Mouse (Mus musculus): ENCODE data around the gene Olfr228.
A peak's percentile ranks its signal among the peaks of the same experiment; 100 is the strongest.
"Not testable (repeated sequence)": the region's sequence is repeated elsewhere in the genome, so short reads cannot be mapped to it uniquely, and the experiment has no call there.

The Olfr228 gene

GRCm38 (mm10) chr2:86487286-86487685, at the start of gene Olfr228:
Olfr228 (minus strand) TSS chr2:86487386.
- DNase-seq, result no peak

GRCm38 (mm10) chr2:86530991-86531390, 43.8 kb upstream of the Olfr228 start:
- DNase-seq, result no peak

DNA sequence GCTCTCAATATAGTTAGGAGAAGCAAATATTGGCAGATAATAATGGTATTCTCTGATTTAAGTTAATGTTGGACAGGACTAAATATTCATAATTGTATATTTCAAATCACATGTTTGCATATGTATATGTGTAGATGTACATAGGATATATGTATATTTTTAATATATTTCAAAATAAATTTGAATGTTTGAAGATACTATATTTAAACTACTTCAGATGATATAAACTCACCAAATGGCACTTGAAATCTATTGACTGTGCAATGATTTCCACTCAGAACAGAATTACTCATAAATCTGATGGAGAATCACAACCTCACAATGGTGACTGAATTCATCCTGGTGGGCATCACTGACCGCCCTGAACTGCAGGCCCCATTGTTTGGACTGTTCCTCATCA, 21.0 kb upstream of the Olfr228 start, which contains the start of gene Olfr1076:
Gene Olfr1076, plus strand, starts transcription at position 301 of the 400 bp plus-strand sequence.
- no peak for DNase-seq

- DNase-seq, result peak; percentile 29
Measured at GRCm38 (mm10) chr2:86464442-86465109, 22.6 kb downstream of the Olfr228 start.

- no peak for DNase-seq
Measured at GRCm38 (mm10) chr2:86460434-86460833, 26.8 kb downstream of the Olfr228 start.

- no peak for DNase-seq
Measured at GRCm38 (mm10) chr2:86456169-86456568, 31.0 kb downstream of the Olfr228 start, which contains the start of gene Olfr1066. Olfr1066 (minus strand) TSS chr2:86456269.

- not testable (repeated sequence) for DNase-seq
Measured at GRCm38 (mm10) chr2:86450491-86450890, 36.7 kb downstream of the Olfr228 start, which contains the start of gene Olfr1065. Olfr1065 (minus strand) TSS chr2:86450591.

DNA sequence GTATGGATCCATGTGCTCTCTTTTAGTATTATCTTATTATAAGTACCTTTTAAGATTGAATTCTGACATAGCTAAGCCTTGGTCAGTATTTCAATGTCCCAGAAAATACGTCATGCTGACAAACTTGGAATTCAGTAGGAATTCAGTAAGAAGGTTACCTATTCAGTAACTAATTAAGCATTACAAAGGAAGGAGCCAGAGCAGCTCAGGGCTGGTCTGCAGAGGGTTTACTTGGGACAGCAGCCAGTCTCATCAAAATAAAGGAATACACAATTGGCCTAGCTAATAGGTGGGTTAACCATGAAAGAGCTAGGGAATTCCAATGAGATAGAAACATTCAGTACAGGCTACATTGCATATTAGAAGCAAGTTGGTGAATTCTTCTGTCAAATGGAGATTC, 45.1 kb downstream of the Olfr228 start:
- DNase-seq, result not testable (repeated sequence)

Measured in liver (tissue).